Mouse (Mus musculus): ENCODE measurements around the gene Irx4. TPM values are rescaled to one million over a fixed set of nuclear protein-coding genes. Genes with fewer than 3 reads are reported as not detected.

Gene Irx4
- polyA plus RNA-seq, 1 experiment from 2014 or later: 0.25 TPM

Other genes starting within 250 kb of the Irx4 start
- gene Mrpl36, start 68.0 kb downstream of the Irx4 start, polyA plus RNA-seq (2015; fragmentation: Nextera tagmentation; extraction: Ambion mirVana): 190 and 210 TPM in 2 replicates
- 405 and 440 TPM in 2 replicates for gene Ndufs6, start 68.1 kb downstream of the Irx4 start, polyA plus RNA-seq (2015; fragmentation: Nextera tagmentation; extraction: Ambion mirVana)
- gene Lpcat1, start 206.7 kb downstream of the Irx4 start, polyA plus RNA-seq (2015; fragmentation: Nextera tagmentation; extraction: Ambion mirVana): 15.7 and 18.0 TPM in 2 replicates

All from thymus, postnatal 0 days (tissue).